Mouse (Mus musculus) embryo, embryonic 10.5 days (tissue): Measurements from ENCODE around the gene AI464131.

Experiments used
- DNase-seq: peaks from one replicate; pipeline ENCODE4 v3.0.0-alpha.2; 2015; ENCODE audit warnings: low spot score

The AI464131 gene

DNA sequence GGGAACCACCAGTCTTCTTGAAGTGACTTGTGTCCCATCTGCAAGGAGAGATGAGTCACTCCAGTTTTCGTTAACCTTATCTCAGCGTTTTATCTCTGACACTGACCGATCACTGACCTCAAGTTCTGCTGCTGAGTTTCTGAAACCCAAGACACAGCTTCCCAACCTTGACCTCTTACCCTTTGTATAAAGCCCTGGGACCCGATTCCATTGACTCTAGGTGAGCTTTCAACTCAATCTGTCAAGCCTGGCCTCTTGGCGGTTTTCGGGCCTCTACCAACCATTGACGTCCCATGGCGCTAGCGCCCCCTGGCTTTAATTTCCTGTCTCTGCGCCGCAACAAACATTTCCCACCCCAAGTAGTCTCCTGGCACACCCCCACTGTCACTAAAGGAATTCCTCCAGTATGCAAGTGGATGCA is 2.3 kb upstream of the AI464131 start:
- DNase-seq: no peak

DNA sequence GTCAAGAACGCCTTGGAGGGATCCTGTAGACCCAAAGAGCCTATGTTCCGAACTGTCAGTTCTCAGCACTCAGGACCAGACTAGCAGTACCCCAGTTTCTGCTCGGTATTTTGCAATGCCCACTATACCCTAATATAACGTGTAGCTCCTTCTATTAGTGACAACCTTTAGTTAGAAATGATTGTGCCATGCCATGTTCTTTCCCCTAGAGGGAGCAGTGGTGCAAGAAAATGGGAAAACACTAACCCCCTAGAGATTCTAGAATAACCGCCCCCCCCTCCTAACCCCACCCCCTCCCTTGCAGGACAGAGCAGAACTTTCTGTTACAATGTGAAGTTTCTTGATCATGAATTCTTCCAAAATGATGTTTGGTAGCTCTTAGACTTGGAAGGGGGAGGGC is 1.4 kb upstream of the AI464131 start:
- no peak for DNase-seq

DNA sequence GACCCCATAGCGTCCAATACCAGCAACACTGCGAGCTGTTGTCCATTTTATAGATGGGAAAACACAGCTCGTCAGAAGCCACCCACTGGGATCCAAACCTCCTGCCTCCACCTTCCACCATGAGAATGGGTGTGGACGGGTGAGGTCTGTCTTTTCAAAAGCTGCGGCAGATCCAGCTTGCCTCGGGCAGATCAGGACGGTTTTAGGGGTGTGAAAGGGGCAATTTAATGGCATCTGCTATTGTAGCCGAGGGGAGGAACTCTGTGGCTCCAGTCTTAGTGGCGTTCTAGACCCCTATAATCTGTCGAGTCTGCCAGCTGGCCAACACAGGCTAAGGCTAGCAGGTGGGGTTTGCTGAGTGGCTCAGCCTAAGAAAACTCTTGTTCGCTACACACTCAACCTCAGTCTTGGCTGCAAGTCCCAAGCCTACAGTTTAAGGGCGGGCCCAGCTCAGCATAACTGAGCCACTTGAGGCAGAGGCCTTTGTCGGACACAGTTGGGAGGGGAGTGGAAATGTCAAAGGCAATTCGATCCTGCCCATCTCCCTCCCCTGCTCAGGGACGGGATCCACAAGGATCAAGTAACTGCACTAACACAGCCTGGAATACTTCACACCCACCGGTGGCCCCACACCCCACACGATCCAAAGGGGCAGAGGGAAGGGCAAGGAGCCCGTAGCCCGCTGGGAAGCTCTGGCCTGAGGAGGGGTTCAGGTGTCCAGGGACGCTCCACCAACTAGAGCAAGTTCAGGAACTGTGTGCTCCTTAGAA is 520 bp downstream of the AI464131 start:
- DNase-seq: peak; percentile 54

- DNase-seq: no peak
Observed at GRCm38 (mm10) chr4:41500787-41501186, 2.1 kb downstream of the AI464131 start.

- DNase-seq: no peak
Observed at GRCm38 (mm10) chr4:41499619-41500018, 3.3 kb downstream of the AI464131 start.

DNA sequence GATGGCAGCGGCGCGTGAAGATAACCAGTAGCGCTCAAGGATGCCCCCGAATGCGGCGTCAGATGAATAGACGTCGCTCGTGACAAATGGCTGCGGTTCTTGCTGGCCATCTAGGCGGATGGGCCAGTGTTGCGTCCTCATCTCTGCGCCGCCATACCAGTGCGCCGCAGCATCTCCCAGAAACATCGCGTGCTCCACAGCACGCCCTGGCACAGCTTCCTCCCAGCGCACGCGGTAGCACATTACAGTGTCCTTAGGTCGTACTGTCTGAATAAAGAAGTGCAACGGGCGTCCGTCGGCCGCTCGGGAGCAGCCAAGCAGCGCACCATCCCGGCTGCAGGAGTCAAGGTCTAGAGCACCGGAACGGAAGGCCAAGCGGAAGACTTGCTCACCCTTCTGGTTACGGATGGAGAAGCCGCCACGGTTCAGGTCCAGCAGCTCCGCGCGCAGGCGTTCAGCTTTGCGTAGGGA is 3.9 kb downstream of the AI464131 start:
- peak; percentile 56 for DNase-seq

GRCm38 (mm10) chr4:41497995-41498845 is 4.7 kb downstream of the AI464131 start:
- peak; percentile 21 for DNase-seq

DNA sequence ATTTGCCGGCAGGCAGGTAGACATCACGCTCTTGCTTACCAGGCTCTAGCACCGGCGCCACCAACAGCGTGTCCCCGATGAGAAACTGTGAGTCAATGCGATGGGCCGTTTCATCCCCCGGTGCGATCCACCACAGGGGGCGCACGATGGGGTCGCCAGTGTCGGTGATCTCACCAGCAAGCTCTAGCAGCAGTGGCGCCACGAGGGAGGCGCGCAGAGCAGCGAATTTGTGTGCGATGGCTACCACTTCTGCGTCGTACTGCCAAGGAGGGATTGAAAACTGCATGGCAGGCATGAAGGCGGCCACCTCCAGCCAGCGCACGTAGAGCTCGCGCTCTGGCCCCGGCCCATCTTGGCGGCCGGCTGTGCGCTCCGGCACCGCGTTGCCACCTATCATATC is 5.3 kb downstream of the AI464131 start:
- DNase-seq: peak; percentile 74

GRCm38 (mm10) chr4:41497046-41497445 is 5.8 kb downstream of the AI464131 start:
- DNase-seq: no peak

- DNase-seq: no peak
Observed at GRCm38 (mm10) chr4:41495850-41496249, 7.0 kb downstream of the AI464131 start.

GRCm38 (mm10) chr4:41495076-41495475 is 7.8 kb downstream of the AI464131 start:
- DNase-seq: no peak

GRCm38 (mm10) chr4:41494378-41494777 is 8.5 kb downstream of the AI464131 start:
- DNase-seq: no peak

DNA sequence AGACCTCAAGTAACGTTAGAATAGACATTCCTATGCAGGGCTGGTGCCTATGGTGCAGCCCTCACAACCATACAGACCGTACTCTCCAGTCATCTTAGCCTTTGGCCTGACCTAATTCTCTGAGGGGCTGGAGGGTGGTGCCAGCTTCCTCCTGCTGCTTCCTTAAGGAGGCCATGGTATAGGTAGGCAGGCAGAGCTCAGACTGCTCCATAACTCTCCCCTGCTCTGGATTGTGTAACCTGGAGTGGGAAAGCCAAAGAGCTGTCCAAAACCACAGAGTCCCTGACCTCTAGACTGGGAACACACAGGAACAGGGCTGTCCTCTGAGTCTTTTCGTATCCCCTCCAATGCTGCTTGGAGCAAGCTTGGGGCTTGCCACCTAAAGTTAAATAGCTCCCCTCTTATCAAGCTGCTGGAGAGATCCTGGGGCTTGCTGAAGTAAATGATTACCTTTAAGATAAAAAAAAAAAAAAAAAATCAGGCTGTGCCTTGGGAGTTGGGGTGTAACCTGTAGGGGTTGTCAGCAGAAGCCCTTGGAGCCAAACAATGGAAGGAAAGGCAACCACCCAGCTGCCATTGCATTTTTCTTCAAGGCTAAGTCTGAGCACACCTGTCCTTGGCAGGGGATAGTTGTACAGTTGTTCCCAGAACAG is 9.3 kb downstream of the AI464131 start:
- DNase-seq: no peak

DNA sequence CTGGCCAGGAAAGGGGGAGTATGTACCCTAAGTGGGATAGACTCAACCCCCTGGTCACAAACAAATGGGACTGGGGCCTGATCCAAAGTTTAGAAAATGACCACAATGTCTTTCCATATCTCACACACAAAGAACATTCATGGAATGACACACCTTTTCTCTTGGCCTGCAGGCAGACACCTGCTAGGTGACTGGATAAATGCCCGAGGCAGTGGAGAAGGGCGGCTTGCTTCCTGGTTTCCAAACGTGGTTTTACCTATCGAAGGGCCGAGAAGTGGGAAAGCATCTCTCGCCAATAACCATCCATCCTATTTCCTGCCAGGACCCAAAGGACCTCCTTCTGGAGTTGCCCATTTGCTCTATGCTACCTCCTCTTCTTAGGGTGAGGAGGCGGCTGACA is 9.9 kb downstream of the AI464131 start:
- DNase-seq: no peak

- DNase-seq: peak; percentile 50
Observed at GRCm38 (mm10) chr4:41481601-41482017, 21.3 kb downstream of the AI464131 start.

DNA sequence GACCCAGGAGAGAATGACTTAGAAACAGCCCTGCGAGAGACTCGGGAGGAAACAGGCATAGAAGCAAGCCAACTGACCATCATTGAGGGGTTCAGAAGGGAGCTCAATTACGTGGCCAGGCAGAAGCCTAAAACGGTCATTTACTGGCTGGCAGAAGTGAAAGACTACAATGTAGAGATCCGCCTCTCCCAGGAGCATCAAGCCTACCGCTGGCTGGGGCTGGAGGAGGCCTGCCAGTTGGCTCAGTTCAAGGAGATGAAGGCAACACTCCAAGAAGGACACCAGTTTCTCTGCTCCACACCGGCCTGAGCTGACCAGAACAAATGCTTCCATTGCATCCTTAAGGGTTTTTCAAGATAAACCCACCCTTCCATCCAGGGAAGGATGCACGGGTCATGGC is 22.6 kb downstream of the AI464131 start:
- DNase-seq: no peak

GRCm38 (mm10) chr4:41479456-41479804 is 23.4 kb downstream of the AI464131 start:
- no peak for DNase-seq

- DNase-seq: peak; percentile 36
Observed at GRCm38 (mm10) chr4:41478751-41479455, 24.0 kb downstream of the AI464131 start.

GRCm38 (mm10) chr4:41477648-41478160 is 25.2 kb downstream of the AI464131 start:
- DNase-seq: no peak

GRCm38 (mm10) chr4:41471384-41471689 is 31.5 kb downstream of the AI464131 start:
- DNase-seq: no peak

GRCm38 (mm10) chr4:41470684-41471383 is 32.0 kb downstream of the AI464131 start:
- peak; percentile 48 for DNase-seq
